Mouse (Mus musculus) cerebellum, adult 2 months (tissue): Measurements from ENCODE around the gene Fkbp6.

Experiments used
- CTCF ChIP-seq: fragments of 200-500 bp; IDR thresholded peaks from 2 replicates; pipeline ENCODE4 v1.5.1; 2011; ENCODE audit warnings: low read depth, mild to moderate bottlenecking, control low read depth, low read length, moderate library complexity, borderline replicate concordance; ENCODE audit not compliant: insufficient read depth
- POLR2A ChIP-seq: fragments of 200-500 bp; IDR thresholded peaks from 2 replicates; pipeline ENCODE4 v1.6.1; 2011; ENCODE audit warnings: low read length, control low read depth, borderline replicate concordance; ENCODE audit not compliant: insufficient read depth

DNA sequence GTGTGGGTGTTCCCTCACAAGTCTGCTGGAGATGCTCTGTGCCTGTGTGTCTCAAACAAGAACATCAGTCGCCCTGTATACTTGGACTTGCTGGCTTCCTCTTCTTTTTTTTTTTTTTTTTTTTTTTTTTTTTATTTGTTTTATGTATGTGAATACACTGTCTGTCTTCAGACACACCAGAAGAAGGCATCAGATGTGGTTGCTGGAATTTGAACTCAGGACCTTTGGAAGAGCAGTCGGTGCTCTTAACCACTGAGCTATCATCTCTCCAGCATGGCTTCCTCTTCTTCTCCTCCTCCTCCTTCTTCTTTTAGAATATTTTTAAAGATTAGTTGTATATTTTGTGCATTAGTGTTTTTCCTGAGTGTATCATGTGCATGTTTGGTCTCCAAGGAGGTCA lies 7.7 kb upstream of the Fkbp6 start:
- no peak for TF ChIP-seq CTCF
- no peak for TF ChIP-seq POLR2A
